Mouse (Mus musculus) MN1 (cell line): ENCODE results near the gene 3110082I17Rik.

Experiments
- DNase-seq: peaks from one replicate; pipeline ENCODE4 v3.0.0-alpha.2; 2016; ENCODE audit warnings: low spot score

Gene 3110082I17Rik

GRCm38 (mm10) chr5:139378986-139379629, 81.2 kb downstream of the 3110082I17Rik start:
- DNase-seq = peak; percentile 72

DNA sequence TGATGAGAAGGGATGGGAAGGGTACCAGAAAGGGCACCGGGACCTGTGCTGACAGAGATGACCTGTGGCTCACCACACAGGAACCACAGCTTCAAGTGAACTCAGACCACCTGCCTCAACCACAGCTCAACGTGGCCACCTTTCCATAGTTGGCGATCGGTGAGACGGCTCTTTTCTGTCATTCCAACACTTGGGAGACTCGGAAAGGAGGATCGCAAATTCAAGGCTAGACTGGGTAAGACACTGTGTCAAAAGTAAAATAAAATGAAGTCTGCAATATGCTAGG, 82.1 kb downstream of the 3110082I17Rik start:
- no peak for DNase-seq

DNA sequence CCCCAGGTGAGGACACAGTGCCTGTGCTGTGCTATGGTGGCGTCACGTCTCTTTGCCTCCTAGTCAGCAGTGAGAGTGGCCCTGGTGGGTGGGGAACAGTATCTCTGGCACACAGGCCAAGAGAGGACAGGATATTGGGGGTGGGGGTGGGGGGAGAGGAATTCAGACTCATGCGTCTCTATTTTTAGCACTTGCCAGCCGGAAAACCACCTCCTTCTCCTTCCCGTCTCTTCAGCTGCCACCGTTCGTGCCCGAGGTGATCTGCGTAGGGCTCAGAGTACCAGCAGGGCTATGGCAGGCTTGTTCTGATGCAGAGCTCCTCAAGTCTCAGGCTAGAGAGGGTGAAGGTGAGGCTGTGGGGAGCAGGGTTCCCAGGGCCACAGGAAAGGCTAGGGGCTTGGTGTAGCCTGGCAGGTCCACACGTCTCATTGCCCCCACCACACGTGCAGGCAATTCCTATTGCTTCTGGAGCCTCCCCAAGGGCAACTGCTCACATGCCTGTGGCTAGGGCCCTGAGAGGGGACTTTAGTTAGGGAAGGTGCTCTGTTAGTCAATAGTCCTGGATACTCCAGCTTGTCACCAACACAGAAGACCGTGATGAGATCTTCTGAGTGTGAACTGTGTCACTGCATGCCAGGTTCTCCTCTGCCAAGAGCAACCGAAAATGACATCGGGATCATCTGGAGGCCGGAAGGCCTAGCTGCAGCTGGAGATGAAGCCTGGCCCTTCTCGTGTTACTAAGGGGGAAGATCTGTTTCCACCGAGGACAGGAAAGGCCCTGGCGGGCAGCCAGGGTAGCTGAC, 82.7 kb downstream of the 3110082I17Rik start, which contains the start of gene Gpr146:
Gene Gpr146, plus strand, starts transcription at position 230 of the 803 bp plus-strand sequence.
- DNase-seq = peak; percentile 75

- DNase-seq = no peak
These were observed 85.5 kb downstream of the 3110082I17Rik start for GRCm38 (mm10) chr5:139374841-139375240.

DNA sequence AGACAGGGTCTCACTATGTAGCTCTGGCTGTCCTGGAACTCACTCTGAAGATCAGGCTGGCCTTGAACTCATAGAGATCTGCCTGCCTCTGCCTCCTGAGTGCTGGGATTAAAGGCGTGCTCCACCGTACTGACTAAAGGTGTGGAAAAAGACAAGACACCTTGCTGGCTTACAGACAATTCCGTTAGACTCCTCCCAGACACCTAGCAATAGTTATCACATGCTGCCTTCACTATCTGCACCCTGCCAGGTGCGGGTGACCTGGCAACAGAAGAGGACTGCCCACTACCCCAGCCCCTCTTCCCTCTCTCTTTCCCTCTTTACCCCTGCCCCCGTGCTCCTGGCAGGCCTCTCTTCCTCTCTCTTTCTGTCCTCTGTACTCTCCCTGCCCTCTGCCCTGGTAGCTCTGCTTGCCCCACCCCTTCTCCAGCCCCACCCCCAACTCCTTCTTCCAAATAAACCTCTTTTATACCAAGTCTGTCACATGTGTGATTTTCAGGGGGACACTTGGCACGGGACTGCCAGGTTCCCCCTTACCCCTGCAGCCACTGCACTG, 86.4 kb downstream of the 3110082I17Rik start:
- no peak for DNase-seq

GRCm38 (mm10) chr5:139373126-139373525, 87.2 kb downstream of the 3110082I17Rik start:
- no peak for DNase-seq

DNA sequence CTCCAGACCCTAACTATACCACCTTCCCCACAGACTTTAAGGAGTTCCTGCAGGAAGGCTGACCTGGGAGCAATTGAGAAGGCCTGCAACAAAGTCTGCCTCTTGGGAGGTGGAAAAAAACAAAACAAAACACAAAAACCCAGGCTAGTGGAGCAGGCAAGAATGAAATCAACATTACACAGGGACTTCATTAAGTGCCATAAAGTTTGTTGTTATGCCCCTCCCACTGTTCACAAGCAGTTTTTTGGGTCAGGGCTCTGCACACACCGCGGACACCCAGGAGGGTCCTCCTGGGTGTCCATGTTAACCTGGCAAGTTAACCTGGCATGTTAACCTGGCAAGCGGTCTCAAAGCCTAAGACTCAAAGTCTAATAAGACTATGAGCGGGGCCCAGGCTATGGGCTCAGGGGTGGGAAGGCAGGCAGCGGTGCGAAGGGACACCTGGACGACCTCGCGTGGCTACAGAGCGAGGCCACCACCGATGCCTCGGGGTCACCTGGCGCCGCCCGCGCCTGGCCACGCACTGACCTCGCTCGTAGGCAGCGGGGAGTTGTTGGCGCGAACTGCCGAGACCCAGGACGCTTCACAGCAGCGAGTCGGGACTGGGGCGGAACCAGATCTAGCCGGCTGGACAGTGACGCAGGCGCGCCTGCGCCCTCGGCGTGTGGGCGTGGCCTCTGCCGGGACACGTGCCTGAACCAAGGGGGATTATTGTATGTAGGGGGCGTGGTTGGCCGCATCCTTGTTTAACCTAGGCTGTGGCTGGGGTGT, 88.5 kb downstream of the 3110082I17Rik start:
- peak; percentile 89 for DNase-seq

GRCm38 (mm10) chr5:139371118-139371517, 89.2 kb downstream of the 3110082I17Rik start:
- no peak for DNase-seq

DNA sequence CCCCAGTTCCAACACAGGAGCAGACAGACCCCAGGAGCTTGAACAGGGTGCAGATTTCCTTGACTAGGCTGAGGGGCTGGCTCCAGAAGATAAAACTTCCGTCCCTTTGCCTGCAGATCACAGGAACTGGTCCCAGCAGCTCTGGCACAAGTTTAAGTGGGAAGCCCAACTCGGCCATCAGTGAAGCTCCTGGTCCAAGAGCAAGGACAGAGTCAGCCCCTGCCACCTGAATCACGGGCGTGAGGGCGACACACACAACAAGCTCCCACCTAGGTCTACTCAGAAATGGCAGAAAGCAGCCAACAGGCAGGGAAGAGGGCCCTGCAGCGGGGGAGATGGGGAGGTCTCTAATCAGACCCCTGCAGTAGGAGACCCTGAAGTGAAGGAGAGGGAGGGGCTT, 90.0 kb downstream of the 3110082I17Rik start:
- DNase-seq = no peak

GRCm38 (mm10) chr5:139368638-139369320, 91.5 kb downstream of the 3110082I17Rik start:
- no peak for DNase-seq

DNA sequence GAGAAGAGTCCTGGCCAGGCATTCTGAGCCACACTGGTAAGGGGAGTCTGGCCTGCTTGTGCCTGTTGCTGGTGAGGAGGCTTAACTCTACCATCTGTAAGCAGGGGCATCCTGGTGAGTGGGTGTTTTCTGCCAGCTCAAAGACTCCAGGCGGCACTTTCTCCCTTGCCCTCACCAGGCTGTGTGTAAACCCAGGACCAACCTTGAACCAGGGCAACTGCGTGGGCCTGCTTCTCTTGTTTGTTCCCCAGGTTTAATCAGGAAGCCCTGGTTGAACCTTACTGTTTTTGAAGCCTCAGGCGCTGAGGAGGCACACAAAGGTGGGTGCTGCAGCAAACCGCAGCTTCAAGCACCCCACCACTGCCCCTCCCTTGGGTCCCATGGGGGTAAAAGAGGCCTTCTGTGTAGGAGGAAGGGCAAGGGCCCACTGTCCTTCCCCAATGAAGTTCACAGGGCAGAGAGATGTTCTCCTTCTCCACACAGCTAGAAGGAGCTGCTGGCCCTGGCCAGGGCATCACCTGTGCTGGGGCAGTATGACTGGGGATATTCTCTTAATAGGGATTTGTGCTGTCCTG, 92.4 kb downstream of the 3110082I17Rik start:
- no peak for DNase-seq

DNA sequence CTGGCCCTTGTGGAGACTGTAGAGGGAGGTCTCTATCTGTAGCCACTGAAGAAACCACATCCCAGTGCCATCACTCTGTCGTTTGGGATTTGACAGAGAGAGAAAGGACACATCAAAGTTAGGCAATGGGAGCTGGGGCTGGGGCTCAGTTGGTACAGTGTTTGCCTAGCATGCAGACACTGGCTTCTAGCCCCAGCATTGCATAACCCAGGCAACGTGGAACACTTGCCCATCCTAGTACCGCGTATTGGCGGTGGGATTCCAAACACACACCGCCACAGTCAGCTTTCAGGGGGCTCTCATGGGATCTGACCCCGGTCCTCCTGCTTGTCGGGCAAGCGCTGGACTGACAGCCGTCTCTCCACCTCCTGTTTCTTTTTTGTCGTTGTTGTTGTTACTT, 93.8 kb downstream of the 3110082I17Rik start:
- no peak for DNase-seq

GRCm38 (mm10) chr5:139365827-139366226, 94.5 kb downstream of the 3110082I17Rik start:
- DNase-seq = no peak

DNA sequence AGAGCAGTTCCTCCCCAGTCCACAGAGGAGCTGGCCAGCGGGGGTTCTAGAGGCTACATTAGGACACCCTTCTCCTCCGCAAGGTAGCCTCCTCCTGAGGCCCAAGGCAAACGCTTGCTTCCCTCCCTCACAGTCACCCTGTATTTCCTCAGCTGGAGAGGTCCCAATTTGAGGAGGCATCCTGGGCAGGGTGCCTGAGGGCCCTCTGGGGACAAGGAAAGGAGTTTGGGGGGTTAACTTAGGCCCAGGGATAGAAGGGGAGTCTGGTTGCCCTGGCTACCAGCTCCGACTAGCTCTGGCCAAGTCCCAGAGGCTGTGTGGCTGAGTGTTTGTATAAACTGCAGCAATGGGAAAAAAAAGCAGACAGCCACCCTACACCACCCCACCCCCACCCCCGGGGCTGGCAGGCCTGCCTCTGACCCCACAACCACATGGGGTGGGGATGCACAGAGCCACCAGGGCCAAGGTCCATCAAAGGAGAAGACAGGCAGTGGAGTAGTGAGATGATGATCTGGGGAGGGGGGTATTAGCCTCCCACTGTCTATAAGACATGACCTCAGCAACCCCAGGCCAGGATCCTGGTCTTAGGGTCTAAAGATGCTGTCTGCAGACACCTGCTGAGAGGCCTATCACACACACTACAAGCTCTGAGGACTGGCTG, 95.3 kb downstream of the 3110082I17Rik start:
- no peak for DNase-seq

DNA sequence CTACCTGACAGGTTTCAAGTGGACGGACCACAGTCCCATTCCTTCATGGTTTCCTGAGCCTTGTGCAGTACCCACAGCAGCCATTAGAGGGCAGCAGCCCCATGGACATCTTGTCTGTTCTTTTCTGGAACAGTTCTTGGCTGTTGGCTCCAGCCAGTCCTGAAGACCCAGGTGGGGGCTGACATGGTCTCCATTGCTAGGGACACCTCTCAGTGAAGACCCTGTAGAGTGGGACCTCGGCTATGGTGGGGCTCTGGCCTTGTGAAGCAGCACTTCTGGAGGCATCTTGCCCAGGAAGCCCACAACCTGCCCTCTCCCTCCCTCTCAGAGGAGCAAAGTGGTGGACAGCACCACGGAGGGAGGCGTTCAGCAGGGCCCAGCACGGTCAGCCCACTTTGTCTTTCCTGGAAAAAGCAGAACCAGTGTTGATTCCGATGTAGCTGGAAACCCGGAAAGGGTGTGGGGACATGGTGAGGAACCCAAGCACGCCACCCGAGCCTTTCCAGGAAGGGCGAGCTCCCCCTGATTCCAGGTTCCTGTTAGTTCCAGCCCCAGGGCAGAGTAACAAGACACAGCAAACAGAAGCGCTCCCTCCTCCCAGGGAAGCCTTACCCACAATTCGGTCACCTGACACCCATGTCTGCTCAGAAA, 95.9 kb downstream of the 3110082I17Rik start:
- peak; percentile 83 for DNase-seq

GRCm38 (mm10) chr5:139363858-139364257, 96.5 kb downstream of the 3110082I17Rik start:
- no peak for DNase-seq

GRCm38 (mm10) chr5:139359244-139359643, 101.1 kb downstream of the 3110082I17Rik start:
- no peak for DNase-seq

- DNase-seq = peak; percentile 60
These were observed 101.7 kb downstream of the 3110082I17Rik start for GRCm38 (mm10) chr5:139358653-139359052.

- peak; percentile 79 for DNase-seq
These were observed 105.0 kb downstream of the 3110082I17Rik start for GRCm38 (mm10) chr5:139355235-139355772.

GRCm38 (mm10) chr5:139353946-139354345, 106.4 kb downstream of the 3110082I17Rik start:
- DNase-seq = no peak
